Mouse (Mus musculus) midbrain, embryonic 14.5 days (tissue): ENCODE results near the gene Pah. TPM values are rescaled to one million over a fixed set of nuclear protein-coding genes. Genes with fewer than 3 reads are reported as not detected.
A peak's percentile ranks its signal among the peaks of the same experiment; 100 is the strongest.

Source experiments
- ATAC-seq: fragments of 200-750 bp; cut with Nextera tagmentation; 2 replicates; pipeline ENCODE4 v1.8.0; 2017; ENCODE audit warnings: moderate number of reproducible peaks, moderate library complexity; ENCODE audit not compliant: low FRiP score, low TSS enrichment
- DNase-seq: peaks from one replicate; pipeline ENCODE4 v3.0.0-alpha.2; 2015
- H3K27ac ChIP-seq: fragments of 300-500 bp; sonication (generic); replicated peaks from 2 replicates; pipeline ENCODE4 v1.5.1; 2014; ENCODE audit warnings: mild to moderate bottlenecking, low read depth, low read length, moderate library complexity
- H3K27me3 ChIP-seq: fragments of 300-500 bp; sonication (generic); 2 replicates; pipeline ENCODE4 v1.6.1; 2014; ENCODE audit warnings: low read length, control low read depth, mixed read lengths; ENCODE audit not compliant: control insufficient read depth, insufficient read depth
- H3K36me3 ChIP-seq: fragments of 300-500 bp; sonication (generic); 2 replicates; pipeline ENCODE4 v1.6.1; 2014; ENCODE audit warnings: low read length, control low read depth; ENCODE audit not compliant: control insufficient read depth, insufficient read depth
- H3K4me1 ChIP-seq: fragments of 300-500 bp; sonication (generic); 2 replicates; pipeline ENCODE4 v1.6.1; 2014; ENCODE audit warnings: mild to moderate bottlenecking, antibody characterized with exemption, low read length, control low read depth; ENCODE audit not compliant: control insufficient read depth, insufficient read depth
- H3K4me2 ChIP-seq: fragments of 300-500 bp; sonication (generic); 2 replicates; pipeline ENCODE4 v1.6.1; 2014; ENCODE audit warnings: mild to moderate bottlenecking, low read length, moderate library complexity
- H3K4me3 ChIP-seq: fragments of 300-500 bp; sonication (generic); replicated peaks from 2 replicates; pipeline ENCODE4 v1.5.1; 2014; ENCODE audit warnings: low read depth, low read length
- H3K9ac ChIP-seq: fragments of 300-500 bp; sonication (generic); replicated peaks from 2 replicates; pipeline ENCODE4 v1.6.1; 2014; ENCODE audit warnings: mild to moderate bottlenecking, low read length, moderate library complexity
- H3K9me3 ChIP-seq: fragments of 300-500 bp; sonication (generic); 2 replicates; pipeline ENCODE4 v1.6.1; 2016; ENCODE audit warnings: low read length, control low read depth, mixed read lengths; ENCODE audit not compliant: control insufficient read depth
- WGBS: fragments of 180-500 bp; shearing (Covaris S2); extraction: QIAGEN DNeasy Blood & Tissue Kit; methylation state at CpG from one replicate; pipeline ENCODE4 v1.1.7; 2014; 5-methylcytosine and 5-hydroxymethylcytosine counted together
- polyA plus RNA-seq: library from polyadenylated mRNA; unstranded; fragments of >200 nt; fragmentation: Nextera tagmentation; extraction: Ambion mirVana; gene quantifications from 2 replicates; pipeline ENCODE4 v1.2.1, GENCODE M21; 2014

Gene Pah
- polyA plus RNA-seq, 1 experiment from 2014 or later, result not detected

DNA sequence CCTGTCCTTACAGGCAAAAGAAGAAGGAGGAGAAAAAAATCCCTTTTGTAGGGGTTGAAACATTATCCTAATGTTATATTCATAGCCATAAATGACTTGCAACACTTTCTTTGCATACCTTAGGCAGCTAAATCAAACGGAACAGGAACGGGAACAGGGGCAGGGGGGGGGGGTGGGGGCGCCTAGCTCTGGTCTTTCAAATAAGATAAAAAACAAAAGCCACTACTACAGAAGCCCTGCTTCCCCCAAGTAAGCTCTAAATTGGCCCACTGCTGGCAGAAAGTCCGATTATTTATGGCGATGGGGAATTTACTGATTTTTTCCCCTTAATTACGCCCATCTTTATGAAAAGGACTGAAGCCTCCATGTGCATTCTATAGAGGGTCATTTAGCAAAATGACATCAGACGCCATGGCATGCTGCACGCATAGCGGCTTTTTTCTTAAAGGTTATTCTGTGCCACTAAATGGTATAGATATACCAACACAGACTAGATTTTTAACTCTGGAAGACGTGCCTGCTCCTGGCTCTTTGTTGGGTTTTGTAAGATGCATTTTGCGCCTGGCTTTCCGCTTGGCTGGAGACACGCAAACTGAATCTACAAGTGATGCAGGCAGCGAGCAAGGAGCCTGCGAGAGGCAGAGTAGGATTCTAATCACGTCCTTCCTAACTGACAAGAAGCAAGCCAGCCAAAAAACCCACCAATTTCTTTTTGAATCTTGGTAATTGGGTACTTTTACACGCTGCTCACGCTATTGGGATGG is 32.2 kb upstream of the Pah start:
- H3K9ac ChIP-seq, result peak overlapping the region; percentile 40; the same call in 1 of the 2 replicates
- H3K27ac ChIP-seq, result peak overlapping the region; percentile 91
- WGBS, result 1% methylated on average over 18 of the region's 18 CpGs
- ATAC-seq (0 out of 2 replicates have a peak, but pooled peaks have one; percentile 5), DNase-seq (peak; percentile 90)
- H3K27me3 ChIP-seq, result no peaks in the 10 kb centered on the region
- peak overlapping the region; percentile 81 for H3K4me2 ChIP-seq
- no peaks in the 10 kb centered on the region for H3K36me3 ChIP-seq
- H3K4me3 ChIP-seq, result peak overlapping the region; percentile 23
- peaks cover 58% of the 10 kb centered on the region for H3K4me1 ChIP-seq
- H3K9me3 ChIP-seq, result no peaks in the 10 kb centered on the region

- ATAC-seq, result no peak
- peak overlapping the region; percentile 21; the same call in 1 of the 2 replicates for H3K9ac ChIP-seq
- 2% methylated on average over 2 of the region's 2 CpGs for WGBS
Observed at GRCm38 (mm10) chr10:87490328-87490727, 31.3 kb upstream of the Pah start.

GRCm38 (mm10) chr10:87491485-87492040 is 30.0 kb upstream of the Pah start:
- DNase-seq (peak; percentile 75), ATAC-seq (no peak)
- Histone ChIP-seq H3K27ac (peak overlapping the region; percentile 95), H3K4me2 (peak overlapping the region; percentile 81), H3K27me3 (no peaks in the 10 kb centered on the region), H3K4me3 (peak overlapping the region; percentile 80), H3K36me3 (no peaks in the 10 kb centered on the region), H3K4me1 (peaks cover 51% of the 10 kb centered on the region), H3K9me3 (no peaks in the 10 kb centered on the region), H3K9ac (peak overlapping the region; percentile 88)
- 1% methylated on average over 11 of the region's 11 CpGs for WGBS

More at GRCm38 (mm10) chr10:87490328-87490727, 31.3 kb upstream of the Pah start:
- Histone ChIP-seq H3K4me3 (peak overlapping the region; percentile 80), H3K9me3 (no peaks in the 10 kb centered on the region), H3K4me1 (peaks cover 58% of the 10 kb centered on the region), H3K36me3 (no peaks in the 10 kb centered on the region), H3K27ac (peak overlapping the region; percentile 79), H3K27me3 (no peaks in the 10 kb centered on the region), H3K4me2 (peak overlapping the region; percentile 81)
- DNase-seq, result no peak

DNA sequence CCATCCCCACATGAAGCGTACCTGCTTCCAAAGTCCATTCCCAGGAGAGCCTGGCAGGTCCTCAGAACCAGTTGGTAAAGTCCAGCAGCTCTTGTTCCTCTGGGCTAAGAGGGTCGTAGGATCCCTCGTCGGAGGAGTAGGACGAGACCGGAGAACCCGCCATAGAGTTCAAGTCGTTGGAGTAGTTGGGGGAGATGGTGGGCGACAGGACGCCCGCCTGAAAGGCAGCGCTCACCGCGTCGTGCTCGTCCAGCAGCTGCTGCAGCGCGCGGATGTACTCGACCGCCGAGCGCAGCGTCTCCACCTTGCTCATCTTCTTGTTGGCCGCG is 29.3 kb upstream of the Pah start:
- H3K9me3 ChIP-seq, result no peaks in the 10 kb centered on the region
- no peak for DNase-seq
- under 1% methylated on average over 26 of the region's 26 CpGs for WGBS
- ATAC-seq, result no peak
- H3K36me3 ChIP-seq, result no peaks in the 10 kb centered on the region
- H3K4me2 ChIP-seq, result peak overlapping the region; percentile 81
- peak overlapping the region; percentile 80 for H3K4me3 ChIP-seq
- peaks cover 47% of the 10 kb centered on the region for H3K4me1 ChIP-seq
- peak overlapping the region; percentile 95 for H3K27ac ChIP-seq
- no peaks in the 10 kb centered on the region for H3K27me3 ChIP-seq
- peak overlapping the region; percentile 88 for H3K9ac ChIP-seq

- H3K4me2 ChIP-seq, result peak overlapping the region; percentile 81
- H3K9me3 ChIP-seq, result 0 out of 2 replicates have a peak, but pooled peaks cover 2% of the 10 kb centered on the region
- WGBS, result under 1% methylated on average over 83 of the region's 90 CpGs
- peak overlapping the region; percentile 88 for H3K9ac ChIP-seq
- no peaks in the 10 kb centered on the region for H3K36me3 ChIP-seq
- peak overlapping the region; percentile 95 for H3K27ac ChIP-seq
- no peaks in the 10 kb centered on the region for H3K27me3 ChIP-seq
- DNase-seq (peak; percentile 86), ATAC-seq (peak; percentile 28)
- peak overlapping the region; percentile 80 for H3K4me3 ChIP-seq
- H3K4me1 ChIP-seq, result peaks cover 43% of the 10 kb centered on the region
Observed at GRCm38 (mm10) chr10:87492661-87493551, 28.7 kb upstream of the Pah start.

GRCm38 (mm10) chr10:87493576-87493975 is 28.0 kb upstream of the Pah start, which contains the start of gene Ascl1:
Ascl1 (minus strand) TSS chr10:87493660.
- no peaks in the 10 kb centered on the region for H3K27me3 ChIP-seq
- H3K9ac ChIP-seq, result peak within 1 kb of the TSS; percentile 88
- H3K4me2 ChIP-seq, result peak within 1 kb of the TSS; percentile 81
- peak; percentile 67 for ATAC-seq
- peak; percentile 88 for DNase-seq
- peaks cover 36% of the 10 kb centered on the region for H3K4me1 ChIP-seq
- H3K27ac ChIP-seq, result peak within 1 kb of the TSS; percentile 95
- H3K36me3 ChIP-seq, result no peaks in the 10 kb centered on the region
- peak within 1 kb of the TSS; percentile 80 for H3K4me3 ChIP-seq
- under 1% methylated on average over 33 of the region's 34 CpGs for WGBS
- H3K9me3 ChIP-seq, result 0 out of 2 replicates have a peak, but pooled peaks cover 2% of the 10 kb centered on the region

GRCm38 (mm10) chr10:87494176-87494575 is 27.4 kb upstream of the Pah start:
- 0 out of 2 replicates have a peak, but pooled peaks have one; percentile 1 for ATAC-seq
- peak overlapping the region; percentile 81 for H3K4me2 ChIP-seq
- H3K36me3 ChIP-seq, result no peaks in the 10 kb centered on the region
- H3K27ac ChIP-seq, result peak overlapping the region; percentile 95
- no peak overlapping the region for H3K9ac ChIP-seq
- DNase-seq, result peak; percentile 36
- peaks cover 33% of the 10 kb centered on the region for H3K4me1 ChIP-seq
- H3K27me3 ChIP-seq, result no peaks in the 10 kb centered on the region
- peak overlapping the region; percentile 80 for H3K4me3 ChIP-seq
- WGBS, result 2% methylated on average over 4 of the region's 4 CpGs
- H3K9me3 ChIP-seq, result 0 out of 2 replicates have a peak, but pooled peaks cover 2% of the 10 kb centered on the region

- no peaks in the 10 kb centered on the region for H3K36me3 ChIP-seq
- under 1% methylated on average over 18 of the region's 18 CpGs for WGBS
- 0 out of 2 replicates have a peak, but pooled peaks cover 2% of the 10 kb centered on the region for H3K9me3 ChIP-seq
- peak overlapping the region; percentile 42; the same call in 1 of the 2 replicates for H3K9ac ChIP-seq
- H3K4me2 ChIP-seq, result peak overlapping the region; percentile 81
- ATAC-seq (peak; percentile 62), DNase-seq (peak; percentile 79)
- H3K4me1 ChIP-seq, result peaks cover 29% of the 10 kb centered on the region
- peak overlapping the region; percentile 80 for H3K4me3 ChIP-seq
- H3K27me3 ChIP-seq, result no peaks in the 10 kb centered on the region
- H3K27ac ChIP-seq, result peak overlapping the region; percentile 95; the same call in 1 of the 2 replicates
Observed at GRCm38 (mm10) chr10:87494596-87494995, 27.0 kb upstream of the Pah start.
